Mouse (Mus musculus) heart, adult 2 months (tissue): ENCODE measurements around the gene Stard3.
A peak's percentile ranks its signal among the peaks of the same experiment; 100 is the strongest.

Experiments
- CTCF ChIP-seq: fragments of 200-600 bp; IDR thresholded peaks from 2 replicates; pipeline ENCODE4 v1.8.1; 2022; ENCODE audit warnings: antibody characterized with exemption, mild to moderate bottlenecking, moderate library complexity
- EP300 ChIP-seq: fragments of 200-500 bp; IDR thresholded peaks from 2 replicates; pipeline ENCODE4 v1.6.1; 2011; ENCODE audit warnings: low read depth, low read length, control low read depth; ENCODE audit not compliant: insufficient read depth
- POLR2A ChIP-seq: fragments of 200-500 bp; IDR thresholded peaks from 2 replicates; pipeline ENCODE4 v1.6.1; 2011; ENCODE audit warnings: mild to moderate bottlenecking, low read depth, low read length, control low read depth; ENCODE audit not compliant: insufficient read depth

- TF ChIP-seq POLR2A (no peak), EP300 (peak; percentile 93), CTCF (no peak)
These were observed 21.2 kb downstream of the Stard3 start for GRCm38 (mm10) chr11:98379379-98379778.
